Mouse (Mus musculus) forebrain, embryonic 12.5 days (tissue): ENCODE measurements at regions not wholly inside any gene's neighbourhood (a gene's known extent, or its start where the extent isn't known, plus 50 kb on each side); places are given as distances from the start of the nearest gene placed in this dataset.

Source experiments
- ATAC-seq: fragments of 200-750 bp; cut with Nextera tagmentation; 2 replicates; pipeline ENCODE4 v1.8.0; 2017; ENCODE audit warnings: moderate TSS enrichment; ENCODE audit not compliant: low FRiP score
- H3K27ac ChIP-seq: fragments of 300-500 bp; sonication (generic); 2 replicates; pipeline ENCODE4 v1.5.1; 2016; ENCODE audit warnings: mild to moderate bottlenecking
- H3K27me3 ChIP-seq: fragments of 300-500 bp; sonication (generic); 2 replicates; pipeline ENCODE4 v1.6.1; 2016; ENCODE audit warnings: mild to moderate bottlenecking
- H3K36me3 ChIP-seq: fragments of 300-500 bp; sonication (generic); replicated peaks from 2 replicates; pipeline ENCODE4 v1.6.1; 2016; ENCODE audit warnings: mild to moderate bottlenecking
- H3K4me1 ChIP-seq: fragments of 300-500 bp; sonication (generic); 2 replicates; pipeline ENCODE4 v1.6.1; 2016
- H3K4me2 ChIP-seq: fragments of 300-500 bp; sonication (generic); 2 replicates; pipeline ENCODE4 v1.6.1; 2016; ENCODE audit warnings: mild to moderate bottlenecking, moderate library complexity
- H3K4me3 ChIP-seq: fragments of 300-500 bp; sonication (generic); replicated peaks from 2 replicates; pipeline ENCODE4 v1.5.1; 2016; ENCODE audit warnings: mild to moderate bottlenecking
- H3K9ac ChIP-seq: fragments of 300-500 bp; sonication (generic); 2 replicates; pipeline ENCODE4 v1.6.1; 2016; ENCODE audit warnings: mild to moderate bottlenecking
- H3K9me3 ChIP-seq: fragments of 300-500 bp; sonication (generic); 2 replicates; pipeline ENCODE4 v1.6.1; 2016
- WGBS: fragments of 180-500 bp; shearing (Covaris S2); methylation state at CpG from one replicate; pipeline ENCODE4 v1.1.7; 2016; 5-methylcytosine and 5-hydroxymethylcytosine counted together

GRCm38 (mm10) chr1:47448737-47449489, 556.3 kb upstream of the Slc39a10 start:
- H3K4me1 ChIP-seq = peaks cover 4% of the 10 kb centered on the region
- no peak overlapping the region for H3K27ac ChIP-seq
- 0 out of 2 replicates have a peak, but pooled peaks have one; percentile 41 for ATAC-seq
- no peaks in the 10 kb centered on the region for H3K9me3 ChIP-seq
- H3K4me3 ChIP-seq = no peak overlapping the region
- no peaks in the 10 kb centered on the region for H3K27me3 ChIP-seq
- no peaks in the 10 kb centered on the region for H3K36me3 ChIP-seq
- no peak overlapping the region for H3K4me2 ChIP-seq
- WGBS = 58% methylated on average over 6 of the region's 6 CpGs
- H3K9ac ChIP-seq = no peak overlapping the region

- Histone ChIP-seq H3K27me3 (no peaks in the 10 kb centered on the region), H3K4me2 (no peak overlapping the region), H3K9ac (no peak overlapping the region), H3K27ac (no peak overlapping the region), H3K4me1 (peaks cover 4% of the 10 kb centered on the region), H3K4me3 (no peak overlapping the region), H3K36me3 (no peaks in the 10 kb centered on the region), H3K9me3 (no peaks in the 10 kb centered on the region)
- 70% methylated on average over 3 of the region's 3 CpGs for WGBS
- ATAC-seq = no peak
Observed at GRCm38 (mm10) chr1:47448070-47448469, 555.4 kb upstream of the Slc39a10 start.

GRCm38 (mm10) chr1:47446021-47446420, 553.4 kb upstream of the Slc39a10 start:
- 57% methylated on average over 6 of the region's 6 CpGs for WGBS
- Histone ChIP-seq H3K4me3 (no peak overlapping the region), H3K27me3 (no peaks in the 10 kb centered on the region), H3K9ac (no peak overlapping the region), H3K27ac (no peak overlapping the region), H3K4me1 (peaks cover 4% of the 10 kb centered on the region), H3K36me3 (no peaks in the 10 kb centered on the region), H3K4me2 (no peak overlapping the region), H3K9me3 (no peaks in the 10 kb centered on the region)
- no peak for ATAC-seq

GRCm38 (mm10) chr1:47432829-47433228, 540.2 kb upstream of the Slc39a10 start:
- Histone ChIP-seq H3K27me3 (no peaks in the 10 kb centered on the region), H3K9me3 (no peaks in the 10 kb centered on the region), H3K9ac (no peak overlapping the region), H3K4me3 (no peak overlapping the region), H3K4me1 (no peaks in the 10 kb centered on the region), H3K36me3 (no peaks in the 10 kb centered on the region), H3K4me2 (no peak overlapping the region), H3K27ac (no peak overlapping the region)
- ATAC-seq = no peak
- 63% methylated on average over 1 of the region's 1 CpGs for WGBS

- peak; percentile 63; the same call in 1 of the 2 replicates for ATAC-seq
- no peak overlapping the region for H3K4me3 ChIP-seq
- no peaks in the 10 kb centered on the region for H3K36me3 ChIP-seq
- no peak overlapping the region for H3K4me2 ChIP-seq
- H3K27ac ChIP-seq = no peak overlapping the region
- H3K9me3 ChIP-seq = no peaks in the 10 kb centered on the region
- no peaks in the 10 kb centered on the region for H3K27me3 ChIP-seq
- 41% methylated on average over 1 of the region's 1 CpGs for WGBS
- no peak overlapping the region for H3K9ac ChIP-seq
- no peaks in the 10 kb centered on the region for H3K4me1 ChIP-seq
Observed at GRCm38 (mm10) chr1:47405164-47405563, 512.5 kb upstream of the Slc39a10 start.

GRCm38 (mm10) chr1:47386579-47386978, 493.9 kb upstream of the Slc39a10 start:
- no peak for ATAC-seq
- H3K36me3 ChIP-seq = no peaks in the 10 kb centered on the region

GRCm38 (mm10) chr1:47378795-47379194, 486.1 kb upstream of the Slc39a10 start:
- Histone ChIP-seq H3K27me3 (no peaks in the 10 kb centered on the region), H3K9ac (no peak overlapping the region), H3K4me3 (no peak overlapping the region), H3K4me1 (no peaks in the 10 kb centered on the region), H3K36me3 (no peaks in the 10 kb centered on the region), H3K27ac (no peak overlapping the region), H3K9me3 (no peaks in the 10 kb centered on the region), H3K4me2 (no peak overlapping the region)
- 29% methylated on average over 1 of the region's 1 CpGs for WGBS
- ATAC-seq = no peak

More at GRCm38 (mm10) chr1:47386579-47386978, 493.9 kb upstream of the Slc39a10 start:
- no peak overlapping the region for H3K4me2 ChIP-seq
- no peaks in the 10 kb centered on the region for H3K9me3 ChIP-seq
- H3K27me3 ChIP-seq = no peaks in the 10 kb centered on the region
- H3K4me1 ChIP-seq = no peaks in the 10 kb centered on the region
- no peak overlapping the region for H3K4me3 ChIP-seq
- H3K27ac ChIP-seq = no peak overlapping the region
- H3K9ac ChIP-seq = no peak overlapping the region

- no peak overlapping the region for H3K9ac ChIP-seq
- no peak overlapping the region for H3K4me2 ChIP-seq
- no peaks in the 10 kb centered on the region for H3K27me3 ChIP-seq
- no peak overlapping the region for H3K27ac ChIP-seq
- no peak for ATAC-seq
- 92% methylated on average over 3 of the region's 3 CpGs for WGBS
- no peak overlapping the region for H3K4me3 ChIP-seq
- H3K9me3 ChIP-seq = no peaks in the 10 kb centered on the region
- no peaks in the 10 kb centered on the region for H3K36me3 ChIP-seq
- no peaks in the 10 kb centered on the region for H3K4me1 ChIP-seq
Observed at GRCm38 (mm10) chr1:47339718-47340439, 447.2 kb upstream of the Slc39a10 start.

GRCm38 (mm10) chr1:47310572-47311075, 418.0 kb upstream of the Slc39a10 start:
- Histone ChIP-seq H3K9ac (no peak overlapping the region), H3K36me3 (no peaks in the 10 kb centered on the region), H3K9me3 (no peaks in the 10 kb centered on the region), H3K4me3 (no peak overlapping the region), H3K4me2 (no peak overlapping the region), H3K27ac (no peak overlapping the region), H3K4me1 (no peaks in the 10 kb centered on the region; the same call in 1 of the 2 replicates), H3K27me3 (no peaks in the 10 kb centered on the region)
- WGBS = 20% methylated on average over 2 of the region's 2 CpGs
- ATAC-seq = peak; percentile 61; the same call in 1 of the 2 replicates

GRCm38 (mm10) chr1:47306961-47307360, 414.3 kb upstream of the Slc39a10 start:
- Histone ChIP-seq H3K9ac (no peak overlapping the region), H3K4me1 (no peaks in the 10 kb centered on the region; the same call in 1 of the 2 replicates), H3K36me3 (no peaks in the 10 kb centered on the region), H3K27ac (no peak overlapping the region), H3K4me3 (no peak overlapping the region), H3K4me2 (no peak overlapping the region), H3K9me3 (no peaks in the 10 kb centered on the region), H3K27me3 (no peaks in the 10 kb centered on the region)
- ATAC-seq = no peak

GRCm38 (mm10) chr1:47299311-47299710, 406.7 kb upstream of the Slc39a10 start:
- Histone ChIP-seq H3K9me3 (no peaks in the 10 kb centered on the region), H3K36me3 (no peaks in the 10 kb centered on the region), H3K4me1 (no peaks in the 10 kb centered on the region), H3K4me3 (no peak overlapping the region), H3K9ac (no peak overlapping the region), H3K4me2 (no peak overlapping the region), H3K27me3 (no peaks in the 10 kb centered on the region), H3K27ac (no peak overlapping the region)
- ATAC-seq = no peak
- WGBS = 100% methylated on average over 1 of the region's 1 CpGs

- H3K36me3 ChIP-seq = no peaks in the 10 kb centered on the region
- no peaks in the 10 kb centered on the region for H3K27me3 ChIP-seq
- H3K4me1 ChIP-seq = no peaks in the 10 kb centered on the region
- H3K4me2 ChIP-seq = no peak overlapping the region
- ATAC-seq = no peak
- no peak overlapping the region for H3K27ac ChIP-seq
- H3K9me3 ChIP-seq = no peaks in the 10 kb centered on the region
- no peak overlapping the region for H3K9ac ChIP-seq
- WGBS = 95% methylated on average over 1 of the region's 1 CpGs
- no peak overlapping the region for H3K4me3 ChIP-seq
Observed at GRCm38 (mm10) chr1:47285639-47286038, 393.0 kb upstream of the Slc39a10 start.
